Mouse (Mus musculus) forebrain, embryonic 16.5 days (tissue): ENCODE data around the gene Lpar5. TPM values are rescaled to one million over a fixed set of nuclear protein-coding genes. Genes with fewer than 3 reads are reported as not detected.

Source experiments
- ATAC-seq: fragments of 200-750 bp; cut with Nextera tagmentation; 2 replicates; pipeline ENCODE4 v1.8.0; 2017; ENCODE audit warnings: mild to moderate bottlenecking, moderate library complexity
- H3K27ac ChIP-seq: fragments of 300-500 bp; sonication (generic); 2 replicates; pipeline ENCODE4 v1.5.1; 2014; ENCODE audit warnings: low read length, control low read depth
- H3K27me3 ChIP-seq: fragments of 300-500 bp; sonication (generic); replicated peaks from 2 replicates; pipeline ENCODE4 v1.6.1; 2014; ENCODE audit warnings: low read length; ENCODE audit not compliant: control insufficient read depth, insufficient read depth
- H3K36me3 ChIP-seq: fragments of 300-500 bp; sonication (generic); 2 replicates; pipeline ENCODE4 v1.6.1; 2014; ENCODE audit not compliant: control insufficient read depth, insufficient read depth
- H3K4me1 ChIP-seq: fragments of 300-500 bp; sonication (generic); replicated peaks from 2 replicates; pipeline ENCODE4 v1.6.1; 2014; ENCODE audit warnings: low read length; ENCODE audit not compliant: control insufficient read depth, insufficient read depth
- H3K4me2 ChIP-seq: fragments of 300-500 bp; sonication (generic); 2 replicates; pipeline ENCODE4 v1.6.1; 2014; ENCODE audit warnings: mild to moderate bottlenecking, low read length, control low read depth
- H3K4me3 ChIP-seq: fragments of 300-500 bp; sonication (generic); replicated peaks from 2 replicates; pipeline ENCODE4 v1.5.1; 2014; ENCODE audit warnings: mild to moderate bottlenecking, low read length, control low read depth
- H3K9ac ChIP-seq: fragments of 300-500 bp; sonication (generic); replicated peaks from 2 replicates; pipeline ENCODE4 v1.6.1; 2014; ENCODE audit warnings: low read depth, low read length, control low read depth
- H3K9me3 ChIP-seq: fragments of 300-500 bp; sonication (generic); 2 replicates; pipeline ENCODE4 v1.6.1; 2016; ENCODE audit warnings: low read length; ENCODE audit not compliant: control insufficient read depth
- WGBS: fragments of 180-500 bp; shearing (Covaris S2); extraction: QIAGEN DNeasy Blood & Tissue Kit; methylation state at CpG from one replicate; pipeline ENCODE4 v1.1.7; 2014; 5-methylcytosine and 5-hydroxymethylcytosine counted together
- polyA plus RNA-seq: library from polyadenylated mRNA; unstranded; fragments of >200 nt; fragmentation: Nextera tagmentation; extraction: Ambion mirVana; gene quantifications from 2 replicates; pipeline ENCODE4 v1.2.1, GENCODE M21; 2015

Lpar5 gene
- polyA plus RNA-seq, 1 experiment from 2014 or later = 0.44 TPM

DNA sequence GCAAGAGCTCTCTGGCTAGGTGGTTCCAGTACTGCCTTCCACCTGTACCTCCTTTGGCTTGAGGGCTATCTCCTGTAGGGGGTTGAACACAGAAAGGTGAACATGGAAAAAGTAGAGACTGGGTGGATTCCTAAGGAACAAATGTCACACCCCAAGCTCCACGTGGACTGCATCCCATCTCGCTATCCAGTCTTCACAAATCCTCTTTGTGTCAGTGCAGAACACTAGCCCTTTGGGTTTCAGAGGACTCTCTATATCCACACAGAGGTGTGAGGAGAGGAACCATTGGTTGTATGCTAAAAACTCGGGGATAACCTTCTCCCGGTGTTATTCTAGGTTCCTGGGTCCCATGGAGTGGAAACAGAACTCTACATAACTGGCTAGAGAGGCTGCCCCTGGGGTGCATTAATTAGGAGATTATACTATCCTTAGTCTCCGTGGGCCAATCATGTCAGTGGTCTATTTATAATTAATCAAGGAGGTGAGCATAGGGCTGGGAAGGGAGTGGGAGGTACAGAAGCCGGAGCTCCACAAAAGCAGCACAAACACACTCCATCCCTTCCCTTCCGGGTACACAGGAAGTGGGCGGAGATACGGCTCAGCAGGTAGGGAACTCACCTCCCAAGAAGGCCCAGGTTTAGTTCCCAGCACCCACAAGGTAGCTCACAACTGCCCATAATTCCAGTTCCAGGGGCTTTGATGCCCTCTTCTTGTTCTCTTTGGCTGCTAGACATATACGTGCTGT lies 22.8 kb downstream of the Lpar5 start:
- H3K4me3 ChIP-seq = no peak overlapping the region
- H3K9ac ChIP-seq = peak overlapping the region; percentile 56
- no peaks in the 10 kb centered on the region for H3K36me3 ChIP-seq
- ATAC-seq = no peak
- peak overlapping the region; percentile 87 for H3K27ac ChIP-seq
- H3K9me3 ChIP-seq = no peaks in the 10 kb centered on the region
- no peaks in the 10 kb centered on the region for H3K27me3 ChIP-seq
- peaks cover 23% of the 10 kb centered on the region for H3K4me1 ChIP-seq
- peak overlapping the region; percentile 54 for H3K4me2 ChIP-seq
- WGBS = 51% methylated on average over 10 of the region's 10 CpGs

DNA sequence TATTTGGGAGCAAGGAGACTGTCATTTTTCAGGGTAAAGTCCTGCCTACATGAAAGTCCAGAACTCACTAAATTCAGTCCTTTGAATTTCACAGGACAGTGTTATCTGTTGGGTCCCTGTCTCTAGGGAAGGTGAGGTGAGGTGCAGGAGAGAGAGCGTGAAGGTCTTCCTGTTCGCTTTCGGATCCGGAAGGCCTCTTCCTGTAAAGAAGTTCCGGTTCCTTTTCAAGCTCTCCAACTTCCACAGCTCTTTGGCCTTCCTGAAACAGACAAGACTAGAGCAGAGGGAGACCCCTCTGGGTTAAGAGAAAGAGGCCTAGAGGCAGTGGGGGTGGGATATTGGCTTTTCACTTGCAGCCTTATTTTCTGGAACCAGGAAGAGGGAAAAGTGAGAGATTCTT lies 24.7 kb downstream of the Lpar5 start:
- H3K36me3 ChIP-seq = no peaks in the 10 kb centered on the region
- no peak overlapping the region for H3K9ac ChIP-seq
- 87% methylated on average over 5 of the region's 5 CpGs for WGBS
- H3K9me3 ChIP-seq = no peaks in the 10 kb centered on the region
- no peak overlapping the region for H3K4me2 ChIP-seq
- peaks cover 25% of the 10 kb centered on the region for H3K4me1 ChIP-seq
- H3K27ac ChIP-seq = no peak overlapping the region
- no peaks in the 10 kb centered on the region for H3K27me3 ChIP-seq
- H3K4me3 ChIP-seq = no peak overlapping the region
- no peak for ATAC-seq

DNA sequence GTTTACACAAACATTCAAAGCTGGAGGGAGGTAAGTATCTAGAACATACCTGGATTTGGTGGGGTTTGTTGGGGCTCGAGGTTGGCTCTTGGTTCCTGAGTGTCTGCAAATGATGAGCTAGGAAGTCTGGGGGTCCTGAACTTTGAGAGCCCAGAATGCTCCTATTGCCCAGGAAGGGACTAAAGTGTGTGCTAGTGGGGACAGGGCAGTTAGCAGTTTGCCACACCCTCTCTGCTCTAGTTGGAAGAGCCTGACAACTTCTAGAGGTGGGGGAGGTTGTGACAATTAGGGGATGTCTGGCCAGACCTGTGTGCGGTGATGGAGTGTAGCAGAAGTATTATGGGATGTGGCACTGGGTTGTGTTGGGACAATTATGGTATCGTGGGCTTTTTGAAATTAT lies 27.1 kb downstream of the Lpar5 start:
- H3K27ac ChIP-seq = peak overlapping the region; percentile 86
- H3K4me3 ChIP-seq = no peak overlapping the region
- ATAC-seq = no peak
- H3K4me1 ChIP-seq = peaks cover 38% of the 10 kb centered on the region
- H3K27me3 ChIP-seq = no peaks in the 10 kb centered on the region
- no peak overlapping the region for H3K9ac ChIP-seq
- H3K36me3 ChIP-seq = no peaks in the 10 kb centered on the region
- 77% methylated on average over 3 of the region's 3 CpGs for WGBS
- H3K4me2 ChIP-seq = no peak overlapping the region
- H3K9me3 ChIP-seq = no peaks in the 10 kb centered on the region

DNA sequence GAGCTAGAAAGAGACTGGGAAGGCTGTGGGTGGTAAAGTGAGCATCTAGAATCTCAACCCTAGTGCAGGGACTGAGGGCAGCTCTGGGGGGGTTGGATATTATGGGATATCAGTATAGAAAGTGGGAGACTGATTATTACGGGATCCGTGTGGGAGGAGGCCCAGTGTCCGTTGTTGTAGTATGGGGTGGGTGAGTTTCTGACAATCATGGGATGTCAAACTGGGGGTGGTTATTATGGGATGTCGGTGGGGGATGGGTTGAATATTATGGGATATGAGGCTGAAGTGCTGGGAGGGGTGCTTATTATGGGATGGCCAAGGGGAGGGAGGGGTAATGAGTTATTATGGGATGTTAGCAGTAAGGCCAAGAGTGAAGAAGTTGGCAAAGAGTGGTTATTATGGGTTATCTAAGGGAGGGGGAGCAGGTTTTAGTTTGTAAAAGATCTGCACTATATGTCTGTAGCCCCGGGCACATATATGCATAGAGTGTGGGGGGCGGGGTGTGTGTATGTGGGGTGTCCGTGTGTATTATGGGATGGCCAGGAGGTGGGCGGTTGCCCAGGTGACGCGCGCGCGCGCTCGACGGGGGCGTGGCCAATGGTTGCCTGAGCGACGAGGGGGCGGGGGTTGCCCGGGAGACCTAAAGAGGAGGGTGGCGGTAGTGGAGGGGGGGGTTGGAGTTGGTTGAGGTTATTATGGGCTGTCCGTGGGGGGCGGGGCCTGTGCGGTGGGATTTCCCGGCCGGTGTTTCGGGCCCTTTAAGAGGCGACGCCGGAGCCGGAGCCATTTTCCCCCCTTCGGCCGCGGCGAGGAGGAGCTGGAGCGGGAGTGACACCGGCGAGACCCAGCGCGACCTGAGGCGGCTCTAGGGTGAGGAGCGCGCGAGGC lies 27.9 kb downstream of the Lpar5 start, which contains the start of gene Chd4:
Gene Chd4, plus strand, starts transcription at position 591 of the 888 bp plus-strand sequence.
- ATAC-seq = peak; percentile 72
- H3K27me3 ChIP-seq = no peaks in the 10 kb centered on the region
- 1% methylated on average over 33 of the region's 45 CpGs for WGBS
- H3K4me3 ChIP-seq = peak within 1 kb of the TSS; percentile 96
- no peaks in the 10 kb centered on the region for H3K9me3 ChIP-seq
- H3K36me3 ChIP-seq = peaks cover 7% of the 10 kb centered on the region
- peak within 1 kb of the TSS; percentile 86 for H3K27ac ChIP-seq
- peak within 1 kb of the TSS; percentile 79 for H3K4me2 ChIP-seq
- peak within 1 kb of the TSS; percentile 80 for H3K9ac ChIP-seq
- peaks cover 35% of the 10 kb centered on the region for H3K4me1 ChIP-seq

DNA sequence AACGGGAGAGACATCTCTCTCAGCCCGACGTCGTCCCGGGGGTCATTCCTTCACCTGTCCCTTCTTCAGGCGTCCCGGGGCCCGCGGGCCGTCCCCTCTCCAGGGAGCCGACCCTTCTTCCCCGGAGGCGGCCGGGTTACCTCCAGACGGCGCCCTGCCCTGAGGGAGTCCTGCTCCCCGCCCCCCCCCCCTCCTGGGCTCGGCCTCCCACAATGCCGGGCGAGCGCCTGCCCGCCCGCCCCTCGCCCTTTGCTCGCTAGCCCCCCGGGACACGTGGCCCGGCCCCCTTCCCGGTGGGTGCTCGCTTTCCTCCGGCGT lies 28.5 kb downstream of the Lpar5 start:
- H3K4me3 ChIP-seq = peak overlapping the region; percentile 96
- H3K9ac ChIP-seq = peak overlapping the region; percentile 80
- ATAC-seq = no peak
- under 1% methylated on average over 23 of the region's 32 CpGs for WGBS
- H3K27ac ChIP-seq = peak overlapping the region; percentile 86
- H3K36me3 ChIP-seq = peaks cover 13% of the 10 kb centered on the region
- no peaks in the 10 kb centered on the region for H3K27me3 ChIP-seq
- no peaks in the 10 kb centered on the region for H3K9me3 ChIP-seq
- H3K4me1 ChIP-seq = peaks cover 35% of the 10 kb centered on the region
- H3K4me2 ChIP-seq = peak overlapping the region; percentile 79

DNA sequence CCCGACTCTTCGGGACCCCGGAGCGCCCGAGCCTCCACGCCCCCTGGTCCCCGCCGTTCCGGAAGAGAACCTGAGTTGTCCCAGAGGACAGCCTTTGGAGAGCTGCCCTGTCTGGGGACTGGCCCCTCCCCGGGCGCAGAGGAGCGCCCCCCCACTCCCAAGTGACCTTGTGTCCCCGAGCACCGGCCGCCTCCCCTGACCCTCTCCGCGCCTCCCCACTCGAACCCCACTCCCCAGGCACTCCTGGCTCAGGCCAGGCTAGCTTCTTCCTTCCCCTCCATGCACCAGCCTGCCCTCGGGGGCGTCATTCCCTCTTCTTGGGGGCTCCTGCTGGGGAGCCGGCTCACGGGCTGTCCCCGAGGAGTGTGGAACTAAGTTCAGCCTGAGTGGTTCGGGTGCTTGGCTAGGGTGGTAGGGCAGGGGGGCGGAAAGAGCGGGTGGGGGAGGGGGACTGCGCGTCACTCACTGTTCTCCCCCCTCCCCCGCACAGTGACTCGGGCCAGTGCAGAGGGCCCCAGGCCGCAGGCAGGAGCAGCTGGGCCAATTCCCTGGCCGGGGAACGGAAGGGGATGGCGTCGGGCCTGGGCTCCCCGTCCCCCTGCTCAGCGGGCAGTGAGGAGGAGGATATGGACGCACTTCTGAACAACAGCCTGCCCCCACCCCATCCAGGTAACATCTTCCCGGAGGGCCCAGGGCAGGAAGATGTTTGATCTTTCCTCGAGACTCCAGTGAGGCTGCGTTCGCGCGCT lies 29.1 kb downstream of the Lpar5 start:
- Histone ChIP-seq H3K4me3 (peak overlapping the region; percentile 96), H3K9me3 (no peaks in the 10 kb centered on the region), H3K27me3 (no peaks in the 10 kb centered on the region), H3K9ac (peak overlapping the region; percentile 80), H3K27ac (peak overlapping the region; percentile 86), H3K4me2 (peak overlapping the region; percentile 79), H3K36me3 (peaks cover 18% of the 10 kb centered on the region), H3K4me1 (peaks cover 35% of the 10 kb centered on the region)
- ATAC-seq = peak; percentile 29
- WGBS = 0% methylated on average over 41 of the region's 44 CpGs

DNA sequence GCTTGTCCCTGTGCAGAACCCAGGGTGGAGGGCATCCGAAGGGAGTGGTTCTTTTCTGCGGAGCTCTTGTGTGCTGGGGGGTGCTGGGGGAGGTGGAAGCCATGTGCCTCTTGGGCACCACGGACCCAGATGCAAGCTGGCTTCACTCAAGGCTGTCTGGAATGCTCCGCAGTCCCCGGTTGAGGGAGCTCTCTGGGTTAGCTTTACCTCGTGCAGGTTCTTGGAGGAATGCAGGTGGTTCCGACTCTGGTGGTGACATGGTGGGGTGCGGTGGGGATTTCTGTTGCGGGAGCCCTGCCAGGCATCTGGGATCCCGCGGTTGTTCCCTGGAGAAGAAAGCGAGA lies 29.6 kb downstream of the Lpar5 start:
- peak overlapping the region; percentile 86 for H3K27ac ChIP-seq
- no peaks in the 10 kb centered on the region for H3K9me3 ChIP-seq
- no peaks in the 10 kb centered on the region for H3K27me3 ChIP-seq
- ATAC-seq = peak; percentile 19
- H3K9ac ChIP-seq = peak overlapping the region; percentile 80
- peaks cover 23% of the 10 kb centered on the region for H3K36me3 ChIP-seq
- H3K4me1 ChIP-seq = peaks cover 35% of the 10 kb centered on the region
- H3K4me3 ChIP-seq = peak overlapping the region; percentile 96
- under 1% methylated on average over 12 of the region's 12 CpGs for WGBS
- H3K4me2 ChIP-seq = peak overlapping the region; percentile 79

DNA sequence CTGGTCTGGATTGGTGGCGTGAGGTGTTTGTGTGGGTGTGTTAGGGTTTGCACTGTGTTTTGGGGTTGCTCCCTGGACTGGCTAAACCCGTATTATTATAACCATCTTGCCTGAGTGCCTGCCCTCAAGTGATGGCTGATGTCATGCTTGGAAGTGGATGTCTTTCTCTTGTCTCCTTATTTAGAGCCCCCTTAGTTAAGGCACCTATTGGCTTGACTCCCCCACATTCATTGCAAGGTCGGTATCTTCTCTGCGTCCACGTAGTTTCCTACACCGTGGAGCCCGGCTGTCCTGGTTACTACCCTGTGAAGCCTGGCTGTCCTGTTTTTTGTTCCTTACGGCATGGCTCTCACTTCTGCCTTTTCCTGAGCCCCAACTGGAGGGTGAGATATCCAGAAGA lies 30.2 kb downstream of the Lpar5 start:
- Histone ChIP-seq H3K4me2 (peak overlapping the region; percentile 79), H3K36me3 (peaks cover 29% of the 10 kb centered on the region), H3K4me3 (peak overlapping the region; percentile 96), H3K4me1 (peaks cover 35% of the 10 kb centered on the region), H3K9ac (peak overlapping the region; percentile 80), H3K27ac (no peak overlapping the region), H3K9me3 (no peaks in the 10 kb centered on the region), H3K27me3 (no peaks in the 10 kb centered on the region)
- 62% methylated on average over 8 of the region's 8 CpGs for WGBS
- no peak for ATAC-seq

DNA sequence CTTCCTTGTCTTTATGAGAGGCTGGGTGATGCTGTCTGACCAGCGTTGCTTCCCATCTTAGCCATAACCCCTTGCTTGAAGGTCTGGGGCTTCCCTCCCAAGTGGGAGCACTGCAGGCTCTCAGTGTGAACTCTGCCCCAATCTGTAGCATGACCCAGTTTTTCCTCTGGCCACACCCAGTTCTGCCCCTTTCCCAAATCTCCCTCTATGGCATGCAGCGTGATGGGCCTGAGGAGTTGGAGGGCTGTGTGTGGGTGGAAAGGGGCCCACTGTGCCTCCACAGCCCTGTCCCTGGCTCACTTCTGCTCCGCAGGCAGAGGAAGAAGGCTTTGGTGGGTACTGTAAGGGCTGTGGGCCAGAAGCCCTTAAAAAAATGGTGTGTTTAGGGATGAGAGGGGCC lies 30.8 kb downstream of the Lpar5 start:
- Histone ChIP-seq H3K9me3 (no peaks in the 10 kb centered on the region), H3K4me2 (peak overlapping the region; percentile 79), H3K27me3 (no peaks in the 10 kb centered on the region), H3K4me1 (peaks cover 35% of the 10 kb centered on the region), H3K9ac (peak overlapping the region; percentile 80), H3K4me3 (peak overlapping the region; percentile 96), H3K27ac (peak overlapping the region; percentile 86), H3K36me3 (peaks cover 31% of the 10 kb centered on the region)
- WGBS = 74% methylated on average over 3 of the region's 3 CpGs
- ATAC-seq = no peak
